Mouse (Mus musculus) erythroblast, embryonic 14.5 days (primary cell): ENCODE measurements around the gene Gid4.
A peak's percentile ranks its signal among the peaks of the same experiment; 100 is the strongest.

Experiments
- GATA1 ChIP-seq: IDR thresholded peaks from 2 replicates; pipeline ENCODE4 v1.6.1; 2012; ENCODE audit warnings: low read length, inconsistent platforms, mixed read lengths
- TAL1 ChIP-seq: IDR thresholded peaks from 3 replicates; pipeline ENCODE4 v1.6.1; 2012; ENCODE audit warnings: low read length, inconsistent platforms, mixed read lengths

DNA sequence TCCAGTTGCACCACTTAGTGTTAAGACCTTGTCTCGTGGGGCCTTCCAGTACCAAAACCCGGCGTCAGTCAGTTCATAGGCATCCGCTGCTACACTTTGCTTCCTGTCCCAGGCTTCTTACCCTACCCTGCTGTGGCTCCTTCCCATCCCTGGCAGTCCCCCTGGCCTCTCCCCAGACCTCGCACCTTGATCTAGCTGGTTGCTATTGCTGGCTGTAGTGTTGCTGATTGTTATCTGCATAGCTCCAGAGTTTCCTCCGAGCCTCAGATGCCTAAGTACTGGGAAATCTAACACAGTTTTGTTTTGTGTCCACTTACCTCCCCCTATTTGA lies 1.5 kb downstream of the Gid4 start:
- TF ChIP-seq GATA1 (peak; percentile 63), TAL1 (no peak)
